Mouse (Mus musculus): ENCODE measurements around the gene Drp2.

- TF ChIP-seq CTCF (IDR thresholded peaks at IDR 0.05; ENCODE audit: control insufficient read depth, insufficient read depth, insufficient replicate concordance, low read depth, low read length) (no peak), POLR2A (IDR thresholded peaks at IDR 0.05; ENCODE audit: control insufficient read depth, low read depth, low read length) (no peak)
Observed at GRCm38 (mm10) chrX:134398972-134399371, 5.4 kb upstream of the Drp2 start.
